Mouse (Mus musculus) ES-E14 (cell line): ENCODE results near the gene Gpr108.

Experiments used
- HCFC1 ChIP-seq: IDR thresholded peaks from 2 replicates; pipeline ENCODE4 v1.6.1; 2012; ENCODE audit warnings: low read length, inconsistent platforms, borderline replicate concordance; ENCODE audit not compliant: insufficient read depth
- MAFK ChIP-seq: IDR thresholded peaks from 2 replicates; pipeline ENCODE4 v1.6.1; 2014; ENCODE audit warnings: mild to moderate bottlenecking, low read depth, low read length, inconsistent platforms; ENCODE audit not compliant: insufficient read depth

- TF ChIP-seq MAFK (no peak), HCFC1 (no peak)
Observed at GRCm38 (mm10) chr17:57214676-57215387, 33.4 kb downstream of the Gpr108 start.
